ENCODE assay signal across 24 mouse cellular contexts in genomic region chr1:153894201-153894893, GRCm38 (mm10). TPM values are rescaled to one million over a fixed set of nuclear protein-coding genes. Genes with fewer than 3 reads are reported as not detected.
A peak's percentile ranks its signal among the peaks of the same experiment; 100 is the strongest.
DNase-seq lines count a peak whose midpoint lies in the region; ATAC-seq and TF ChIP-seq lines count a peak whose summit lies in the region.
"Had no signal": no experiment of that assay in that cellular context is flagged by ENCODE, and none has a peak within 500 bp of the region (broad histone marks: within the 10 kb centered on the region; RNA-seq: fewer than 3 reads in every experiment).

No protein-coding gene starts in this region.

- ATAC-seq in heart, embryonic 15.5 days (replicated peaks; ENCODE audit: insufficient number of reproducible peaks, insufficient read depth, low FRiP score, low read depth): no peak
- ATAC-seq in lung, embryonic 16.5 days (ENCODE audit: low read depth): no peak
- no peak for ATAC-seq in liver, embryonic 11.5 days (replicated peaks; ENCODE audit: low FRiP score)

- no peak for TF ChIP-seq CTCF in heart, adult 2 months (IDR thresholded peaks at IDR 0.05)
- TF ChIP-seq CTCF in brain, embryonic 14.5 days (IDR thresholded peaks at IDR 0.05; ENCODE audit: borderline replicate concordance, extremely low read depth, insufficient read depth, insufficient read length): no peak

- intact Hi-C loops in heart, adult 2 months (cut with DNase I): loop anchor here (2.0 to 5.0 kb wide), 2 partner anchors 138 to 833 kb away; no protein-coding TSS in a partner anchor

- no peaks in the 10 kb centered on the region for H3K36me3 ChIP-seq in heart, embryonic 15.5 days
- H3K36me3 ChIP-seq in heart, adult 2 months (ENCODE audit: control insufficient read depth, insufficient read depth, low read length): no peaks in the 10 kb centered on the region
- no peaks in the 10 kb centered on the region for H3K36me3 ChIP-seq in lung, embryonic 16.5 days (ENCODE audit: control insufficient read depth, insufficient read depth, low read length)
- no peaks in the 10 kb centered on the region for H3K36me3 ChIP-seq in liver, embryonic 11.5 days (ENCODE audit: control insufficient read depth, insufficient read depth, low read length)
- H3K36me3 ChIP-seq: embryonic facial prominence, embryonic 12.5 days; stomach, embryonic 15.5 days had no signal

- no peak for TF ChIP-seq POLR2A in heart, adult 2 months (IDR thresholded peaks at IDR 0.05; ENCODE audit: insufficient read depth, low read depth, low read length)
- TF ChIP-seq POLR2A in brain, embryonic 14.5 days (IDR thresholded peaks at IDR 0.05; ENCODE audit: borderline replicate concordance, extremely low read depth, insufficient read depth, insufficient read length, poor library complexity, severe bottlenecking): no peak

- H3K27ac ChIP-seq in heart, embryonic 15.5 days: peak overlapping the region; percentile 9; the same call in 1 of the 2 replicates
- H3K27ac ChIP-seq in heart, adult 2 months: no peak overlapping the region
- peak overlapping the region; percentile 15; the same call in 1 of the 2 replicates for H3K27ac ChIP-seq in lung, embryonic 16.5 days (ENCODE audit: low read length)
- no peak overlapping the region for H3K27ac ChIP-seq in liver, embryonic 11.5 days (ENCODE audit: low read depth, low read length)
- H3K27ac ChIP-seq: embryonic facial prominence, embryonic 12.5 days; stomach, embryonic 15.5 days had no signal

- 39% methylated on average over 8 of the region's 8 CpGs for WGBS in heart, embryonic 15.5 days
- WGBS in heart, adult 2 months: 31% methylated on average over 8 of the region's 8 CpGs
- 37% methylated on average over 8 of the region's 8 CpGs for WGBS in lung, embryonic 16.5 days
- 49% methylated on average over 8 of the region's 8 CpGs for WGBS in liver, embryonic 11.5 days

- H3K4me2 ChIP-seq in heart, embryonic 15.5 days: no peak overlapping the region
- no peak overlapping the region for H3K4me2 ChIP-seq in lung, embryonic 16.5 days (ENCODE audit: low read depth, low read length)
- H3K4me2 ChIP-seq in liver, embryonic 11.5 days: no peak overlapping the region
- H3K4me2 ChIP-seq: embryonic facial prominence, embryonic 12.5 days; stomach, embryonic 15.5 days had no signal

- DNase-seq in heart, adult 2 months: no peak
- DNase-seq in lung, postnatal 4 days: no peak
- peak; percentile 6 for DNase-seq in NIH3T3 (ENCODE audit: low read depth)
- DNase-seq in brain, embryonic 14.5 days (ENCODE audit: low read depth): peak; percentile 54
- DNase-seq in kidney, postnatal 14 days: no peak
- no peak for DNase-seq in liver, embryonic 11.5 days (ENCODE audit: low spot score)

- no peak for TF ChIP-seq EP300 in heart, adult 2 months (IDR thresholded peaks at IDR 0.05; ENCODE audit: insufficient read depth, low read depth, low read length)

- H3K9ac ChIP-seq in heart, embryonic 15.5 days: no peak overlapping the region
- no peak overlapping the region for H3K9ac ChIP-seq in heart, adult 2 months (ENCODE audit: low read depth, low read length)
- H3K9ac ChIP-seq in lung, embryonic 16.5 days (ENCODE audit: low read length): 0 out of 2 replicates have a peak overlapping the region, but pooled peaks have one; percentile 3
- H3K9ac ChIP-seq in liver, embryonic 11.5 days (ENCODE audit: low read depth, low read length): no peak overlapping the region
- H3K9ac ChIP-seq: embryonic facial prominence, embryonic 12.5 days; liver, postnatal 0 days; stomach, embryonic 15.5 days had no signal

- no peaks in the 10 kb centered on the region for H3K9me3 ChIP-seq in heart, embryonic 15.5 days (replicated peaks)
- H3K9me3 ChIP-seq in lung, embryonic 16.5 days (ENCODE audit: control insufficient read depth, low read length): no peaks in the 10 kb centered on the region
- H3K9me3 ChIP-seq in liver, embryonic 11.5 days (ENCODE audit: control insufficient read depth, low read length): no peaks in the 10 kb centered on the region
- H3K9me3 ChIP-seq: embryonic facial prominence, embryonic 12.5 days; stomach, embryonic 15.5 days had no signal

- H3K4me1 ChIP-seq in heart, embryonic 15.5 days (replicated peaks): peaks cover 8% of the 10 kb centered on the region
- H3K4me1 ChIP-seq in heart, adult 2 months (ENCODE audit: control insufficient read depth, insufficient read depth, low read length): peaks cover 1% of the 10 kb centered on the region; the same call in 1 of the 2 replicates
- H3K4me1 ChIP-seq in lung, embryonic 16.5 days (replicated peaks; ENCODE audit: control insufficient read depth, insufficient read depth, low read length): no peaks in the 10 kb centered on the region; the same call in none of the 2 replicates
- H3K4me1 ChIP-seq in liver, embryonic 11.5 days (replicated peaks; ENCODE audit: control insufficient read depth, insufficient read depth, low read length): peaks cover 6% of the 10 kb centered on the region
- H3K4me1 ChIP-seq: embryonic facial prominence, embryonic 12.5 days had no signal

- no peak overlapping the region for H3K4me3 ChIP-seq in heart, embryonic 15.5 days
- H3K4me3 ChIP-seq in heart, adult 2 months: no peak overlapping the region
- H3K4me3 ChIP-seq in lung, embryonic 16.5 days (ENCODE audit: low read length): no peak overlapping the region
- no peak overlapping the region for H3K4me3 ChIP-seq in liver, embryonic 11.5 days (ENCODE audit: low read depth, low read length)
- H3K4me3 ChIP-seq: embryonic facial prominence, embryonic 12.5 days; layer of hippocampus, adult 2 months; stomach, embryonic 15.5 days had no signal

- no peaks in the 10 kb centered on the region for H3K79me2 ChIP-seq in heart, adult 2 months (replicated peaks; ENCODE audit: control insufficient read depth, insufficient read depth, low read length)

- H3K27me3 ChIP-seq in heart, embryonic 15.5 days: no peaks in the 10 kb centered on the region
- no peaks in the 10 kb centered on the region for H3K27me3 ChIP-seq in heart, adult 2 months (ENCODE audit: control insufficient read depth, insufficient read depth, low read length)
- H3K27me3 ChIP-seq in lung, embryonic 16.5 days (ENCODE audit: control insufficient read depth, insufficient read depth, low read depth, low read length): no peaks in the 10 kb centered on the region
- no peaks in the 10 kb centered on the region for H3K27me3 ChIP-seq in liver, embryonic 11.5 days (replicated peaks; ENCODE audit: control insufficient read depth, insufficient read depth, low read length)
- H3K27me3 ChIP-seq: embryonic facial prominence, embryonic 12.5 days; stomach, embryonic 15.5 days had no signal

RNA-seq across cellular contexts. Expression of gene Teddm1a, which starts 2.8 kb away (rescaled TPM):
- not detected in 2 replicates for polyA plus RNA-seq in heart, embryonic 15.5 days (2015; fragmentation: Nextera tagmentation; extraction: Ambion mirVana)
- not detected for total RNA-seq in heart, adult 2 months (2021)
- not detected in 2 replicates for polyA plus RNA-seq in heart, adult 2 months (2012; rRNA removed)
- not detected in 2 replicates for polyA plus RNA-seq in lung, embryonic 16.5 days (2015; fragmentation: Nextera tagmentation; extraction: Ambion mirVana)
- polyA plus RNA-seq in brain, embryonic 14.5 days (2012; rRNA removed): not detected in 2 replicates
- not detected in 2 replicates for polyA plus RNA-seq in liver, embryonic 11.5 days (2014; fragmentation: Nextera tagmentation; extraction: Ambion mirVana)
- total RNA-seq: adrenal gland, postnatal 14 days; gastrocnemius, postnatal 10 days; heart, postnatal 14 days; layer of hippocampus, adult 2 months; layer of hippocampus, postnatal 36 days; left cerebral cortex, postnatal 25 days; megakaryocyte, adult 5-6 weeks had no signal
- polyA plus RNA-seq: cortical plate, adult 2 months; embryonic facial prominence, embryonic 12.5 days; kidney, embryonic 16.5 days; liver, postnatal 0 days; spleen, adult 2 months; stomach, embryonic 15.5 days; thymus, adult 2 months; urinary bladder, adult 2 months had no signal

RNA-seq across cellular contexts. Expression of gene Glul, which starts 5.4 kb away (rescaled TPM):
- 56.4 and 68.3 TPM in 2 replicates for polyA plus RNA-seq in heart, embryonic 15.5 days (2015; fragmentation: Nextera tagmentation; extraction: Ambion mirVana)
- 100 to 1,000 TPM; 406 to 679 TPM for total RNA-seq in heart, adult 2 months (2021)
- 344 and 559 TPM in 2 replicates for polyA plus RNA-seq in heart, adult 2 months (2012; rRNA removed)
- polyA plus RNA-seq in lung, embryonic 16.5 days (2015; fragmentation: Nextera tagmentation; extraction: Ambion mirVana): 113 and 120 TPM in 2 replicates
- 151 and 226 TPM in 2 replicates for polyA plus RNA-seq in brain, embryonic 14.5 days (2012; rRNA removed)
- 129 and 146 TPM in 2 replicates for polyA plus RNA-seq in liver, embryonic 11.5 days (2014; fragmentation: Nextera tagmentation; extraction: Ambion mirVana)

RNA-seq across cellular contexts. Expression of gene Teddm2, which starts 5.7 kb away (rescaled TPM):
- polyA plus RNA-seq in heart, embryonic 15.5 days (2015; fragmentation: Nextera tagmentation; extraction: Ambion mirVana): 0.19 and 0.44 TPM in 2 replicates
- under 1 TPM; 0.91 TPM for total RNA-seq in heart, adult 2 months (2021)
- 0.49 and 1.00 TPM in 2 replicates for polyA plus RNA-seq in heart, adult 2 months (2012; rRNA removed)
- 0.26 and 0.48 TPM in 2 replicates for polyA plus RNA-seq in lung, embryonic 16.5 days (2015; fragmentation: Nextera tagmentation; extraction: Ambion mirVana)
- polyA plus RNA-seq in brain, embryonic 14.5 days (2012; rRNA removed): 0.90 and 1.2 TPM in 2 replicates
- polyA plus RNA-seq in liver, embryonic 11.5 days (2014; fragmentation: Nextera tagmentation; extraction: Ambion mirVana): 0.21 and 0.45 TPM in 2 replicates

RNA-seq across cellular contexts. Expression of gene Teddm1b, which starts 20.2 kb away (rescaled TPM):
- 0.10 TPM in 2 replicates for polyA plus RNA-seq in heart, embryonic 15.5 days (2015; fragmentation: Nextera tagmentation; extraction: Ambion mirVana)
- total RNA-seq in heart, adult 2 months (2021): not detected
- not detected in 2 replicates for polyA plus RNA-seq in heart, adult 2 months (2012; rRNA removed)
- 0.09 TPM in 2 replicates for polyA plus RNA-seq in lung, embryonic 16.5 days (2015; fragmentation: Nextera tagmentation; extraction: Ambion mirVana)
- polyA plus RNA-seq in brain, embryonic 14.5 days (2012; rRNA removed): not detected in 2 replicates
- polyA plus RNA-seq in liver, embryonic 11.5 days (2014; fragmentation: Nextera tagmentation; extraction: Ambion mirVana): 0.40 and 0.49 TPM in 2 replicates
- total RNA-seq: adrenal gland, postnatal 14 days; gastrocnemius, postnatal 10 days; heart, postnatal 14 days; layer of hippocampus, adult 2 months; left cerebral cortex, postnatal 25 days had no signal
- polyA plus RNA-seq: cortical plate, adult 2 months; spleen, adult 2 months; urinary bladder, adult 2 months had no signal

RNA-seq across cellular contexts. Expression of gene Rgsl1, which starts 50.4 kb away (rescaled TPM):
- not detected in 2 replicates for polyA plus RNA-seq in heart, embryonic 15.5 days (2015; fragmentation: Nextera tagmentation; extraction: Ambion mirVana)
- not detected for total RNA-seq in heart, adult 2 months (2021)
- 0.15 TPM in 1 of 2 replicates, not detected in the other for polyA plus RNA-seq in heart, adult 2 months (2012; rRNA removed)
- polyA plus RNA-seq in lung, embryonic 16.5 days (2015; fragmentation: Nextera tagmentation; extraction: Ambion mirVana): not detected in 2 replicates
- polyA plus RNA-seq in brain, embryonic 14.5 days (2012; rRNA removed): 0.24 and 0.44 TPM in 2 replicates
- 0.07 TPM in 1 of 2 replicates, not detected in the other for polyA plus RNA-seq in liver, embryonic 11.5 days (2014; fragmentation: Nextera tagmentation; extraction: Ambion mirVana)
- total RNA-seq: gastrocnemius, postnatal 10 days; heart, postnatal 14 days; megakaryocyte, adult 5-6 weeks had no signal
- polyA plus RNA-seq: activated CD4-positive, CD25-positive, alpha-beta regulatory T cell, adult 4 months; kidney, embryonic 16.5 days; liver, postnatal 0 days; spleen, adult 2 months had no signal

Comparison
In these comparisons a context has a peak if more than half of its experiments do, and no peak if none do; other contexts are left out.
1. H3K27ac ChIP-seq: peak in heart, embryonic 15.5 days (single experiment) and lung, embryonic 16.5 days (single experiment); none in heart, adult 2 months (single experiment) and liver, embryonic 11.5 days (single experiment).
2. DNase-seq: peak in NIH3T3 (single experiment) and brain, embryonic 14.5 days (single experiment); none in heart, adult 2 months (0 of 2), lung, postnatal 4 days (0 of 2), kidney, postnatal 14 days (single experiment) and liver, embryonic 11.5 days (single experiment).